Mouse (Mus musculus): Measurements from ENCODE around the gene Schip1.

Gene Schip1

DNA sequence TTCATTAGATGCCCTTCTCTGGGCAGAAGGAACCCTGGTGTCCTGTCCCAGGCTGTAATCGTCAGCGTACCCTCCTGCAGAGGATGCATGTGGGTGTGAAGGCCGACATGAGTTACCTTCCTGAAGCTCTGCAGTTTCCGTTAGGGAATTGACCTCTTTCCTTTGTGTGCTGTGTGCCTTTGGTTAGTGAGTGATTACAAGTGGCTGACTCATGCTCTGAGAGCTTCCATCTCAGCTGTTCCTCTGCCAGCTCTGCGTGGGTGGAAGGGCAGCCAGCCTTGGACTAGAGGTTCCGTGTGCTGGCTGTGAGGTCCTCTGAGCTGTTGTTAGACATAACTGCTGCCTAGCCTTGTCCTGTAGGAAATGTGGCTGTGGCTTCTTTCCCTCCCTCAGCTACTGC, 444.0 kb downstream of the Schip1 start:
- no peak for DNase-seq (ENCODE audit: low spot score in 2 of 2)

DNA sequence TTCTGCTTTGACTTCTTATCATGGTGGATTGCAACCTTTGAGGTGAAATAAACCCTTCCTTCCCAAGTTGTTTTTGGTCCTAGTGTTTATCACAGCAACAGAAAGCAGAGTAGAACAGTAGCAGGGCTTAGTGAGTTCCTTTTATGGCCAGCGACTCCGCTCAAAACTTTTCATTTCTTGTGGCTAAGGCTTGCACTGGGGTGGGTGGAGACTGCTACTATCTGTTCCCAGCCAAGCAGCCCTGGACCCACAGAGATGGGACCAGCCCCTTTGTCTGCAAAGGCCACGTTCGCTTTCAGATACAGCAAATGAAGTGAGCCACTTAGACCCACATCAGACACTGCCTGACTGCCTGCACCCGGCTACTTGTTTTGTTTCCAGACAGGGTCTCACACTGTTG, 446.3 kb downstream of the Schip1 start:
- DNase-seq (ENCODE audit: low spot score in 2 of 2) = no peak

DNA sequence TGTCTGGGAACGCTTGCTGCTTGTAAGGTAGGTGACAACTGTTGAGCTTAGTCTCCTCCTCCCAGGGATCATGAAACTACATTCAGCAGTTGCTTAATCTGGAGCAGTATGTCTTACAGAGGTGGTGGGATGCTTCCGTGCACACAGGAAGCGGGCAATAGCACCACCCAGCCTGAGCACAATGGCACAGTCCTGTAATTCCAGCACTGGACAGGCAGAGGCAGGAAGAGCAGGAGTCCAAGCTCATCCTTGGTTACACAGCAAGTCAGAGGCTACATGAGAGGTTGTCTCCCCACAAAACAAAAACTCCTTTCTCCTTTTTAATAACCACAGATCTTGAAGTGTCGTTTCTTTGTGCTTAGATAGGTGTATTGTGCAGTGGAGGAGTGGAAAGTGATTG, 447.1 kb downstream of the Schip1 start:
- DNase-seq (ENCODE audit: low spot score in 2 of 2) = no peak

DNA sequence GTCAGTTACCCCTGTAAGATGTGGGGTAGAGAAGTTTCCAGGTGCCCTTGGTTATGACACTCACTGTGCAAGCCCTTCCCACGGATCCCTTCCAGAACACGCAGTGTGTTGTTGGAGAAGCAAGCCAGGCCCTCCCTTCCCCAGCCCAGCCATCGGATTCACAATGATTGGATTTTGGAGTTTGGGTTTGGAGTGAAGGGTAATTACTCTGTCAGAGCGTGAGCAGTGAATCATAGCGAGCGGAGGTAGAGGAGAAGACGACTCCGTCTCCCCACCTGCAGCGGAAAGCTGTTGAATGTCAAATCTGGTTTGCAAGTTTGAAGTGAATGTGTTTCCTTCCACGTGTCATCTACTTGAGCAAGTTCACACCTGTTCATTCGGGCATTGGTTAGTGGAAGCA, 447.7 kb downstream of the Schip1 start:
- no peak for DNase-seq (ENCODE audit: low spot score in 2 of 2)

DNA sequence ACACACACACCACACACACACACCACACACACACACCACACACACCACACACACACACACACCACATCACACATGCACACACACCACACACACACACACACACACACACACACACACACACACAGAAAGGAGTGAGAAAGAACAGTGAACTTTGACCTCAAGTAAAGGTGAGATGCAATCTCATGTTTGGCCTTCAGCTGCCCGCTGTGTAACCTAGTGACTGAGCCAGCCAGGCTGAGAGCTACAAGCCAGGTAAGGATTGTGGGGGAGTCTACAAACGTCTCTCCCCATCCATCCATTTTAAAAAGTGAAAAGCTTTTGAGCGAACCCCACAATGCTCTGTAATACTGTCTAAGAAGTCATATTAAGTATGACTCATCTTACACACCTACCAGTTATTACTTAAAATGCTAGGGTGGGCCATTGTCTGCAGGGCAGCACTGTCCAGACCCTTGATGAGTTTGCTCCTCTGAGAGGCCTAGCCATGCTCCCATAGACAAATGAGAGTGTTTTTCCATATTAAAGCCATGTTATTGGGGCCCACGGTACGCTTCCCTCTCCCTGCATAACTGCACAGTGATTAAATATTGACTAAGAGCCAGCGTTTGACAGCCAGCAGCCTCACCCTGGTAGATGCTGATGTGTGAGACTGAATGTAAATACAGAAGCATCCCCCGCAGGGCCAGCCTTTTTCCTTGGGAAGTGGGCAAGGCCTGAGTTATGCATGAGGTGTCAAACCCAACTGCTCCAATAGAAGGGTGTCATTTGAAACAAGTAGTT, 448.9 kb downstream of the Schip1 start:
- no peak for DNase-seq (ENCODE audit: low spot score in 2 of 2)

DNA sequence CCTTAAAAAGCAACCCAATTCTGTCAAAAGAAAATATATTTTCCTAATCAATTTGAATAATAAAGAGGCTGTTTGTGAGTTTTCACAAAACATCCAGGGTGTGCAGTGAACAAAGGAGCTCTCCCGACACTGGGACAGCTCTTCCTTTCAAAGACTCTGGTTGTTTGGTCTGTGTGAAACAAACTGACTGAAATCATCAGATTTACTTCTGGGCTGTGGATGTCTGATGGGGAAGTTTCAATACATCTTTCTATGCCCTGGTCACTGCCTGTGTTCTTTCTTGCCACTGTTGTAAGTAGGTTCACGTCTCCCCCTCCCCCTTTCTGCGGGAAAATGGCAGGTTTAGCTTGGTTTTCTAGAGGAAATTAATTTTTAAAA, 449.5 kb downstream of the Schip1 start:
- DNase-seq (ENCODE audit: low spot score in 2 of 2) = no peak

DNA sequence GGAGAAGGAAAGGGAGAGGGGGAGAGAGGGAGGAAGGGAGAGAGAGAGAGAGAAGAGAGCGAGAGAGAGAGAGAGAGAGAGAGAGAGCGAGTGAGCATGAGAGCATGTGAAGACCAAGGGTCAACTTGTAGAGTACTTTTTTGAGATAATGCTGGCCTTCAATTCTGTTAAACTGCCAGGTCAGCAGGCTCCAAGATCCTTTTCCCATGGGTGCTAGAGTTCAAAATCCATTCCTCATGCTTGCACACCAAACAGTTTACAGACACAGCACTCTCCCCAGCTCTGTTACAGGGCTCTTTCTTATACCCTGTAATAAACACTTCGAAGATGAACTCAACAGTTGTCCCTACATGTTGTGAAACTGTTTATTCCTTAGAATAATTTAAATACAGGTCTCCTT, 450.1 kb downstream of the Schip1 start:
- no peak for DNase-seq (ENCODE audit: low spot score in 2 of 2)

DNA sequence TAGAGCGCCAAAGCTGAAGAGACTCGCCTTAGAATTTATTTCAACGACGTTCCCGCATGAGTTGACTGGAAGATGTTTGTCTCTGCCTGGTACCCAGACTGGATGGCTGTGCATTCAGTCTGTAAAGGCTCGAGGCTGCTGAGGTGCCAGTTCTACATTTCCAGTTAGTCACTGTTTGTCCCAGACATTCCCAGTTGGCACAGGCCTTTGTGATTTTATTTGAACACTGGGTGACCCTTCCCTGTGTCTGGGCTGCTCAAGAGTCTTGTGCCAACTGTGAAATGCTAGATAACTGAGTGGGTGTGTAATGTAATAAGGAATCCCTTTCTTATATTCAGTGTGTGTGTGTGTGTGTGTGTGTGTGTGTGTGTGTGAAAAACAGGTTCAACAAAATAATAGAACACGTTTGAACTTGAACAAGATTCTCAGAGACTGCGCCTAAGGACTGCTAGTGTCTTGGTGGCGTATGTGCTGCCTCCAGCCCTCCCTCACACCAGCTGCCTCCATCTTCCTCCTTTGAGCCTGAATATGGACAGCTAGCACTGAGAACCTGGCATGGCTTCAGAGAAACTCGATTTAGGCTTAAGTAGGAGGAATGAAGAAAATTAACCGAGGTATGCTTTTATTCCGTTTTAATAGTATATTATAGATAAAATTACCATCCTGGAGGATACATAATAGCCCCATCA, 451.9 kb downstream of the Schip1 start:
- DNase-seq (ENCODE audit: low spot score in 2 of 2) = no peak

DNA sequence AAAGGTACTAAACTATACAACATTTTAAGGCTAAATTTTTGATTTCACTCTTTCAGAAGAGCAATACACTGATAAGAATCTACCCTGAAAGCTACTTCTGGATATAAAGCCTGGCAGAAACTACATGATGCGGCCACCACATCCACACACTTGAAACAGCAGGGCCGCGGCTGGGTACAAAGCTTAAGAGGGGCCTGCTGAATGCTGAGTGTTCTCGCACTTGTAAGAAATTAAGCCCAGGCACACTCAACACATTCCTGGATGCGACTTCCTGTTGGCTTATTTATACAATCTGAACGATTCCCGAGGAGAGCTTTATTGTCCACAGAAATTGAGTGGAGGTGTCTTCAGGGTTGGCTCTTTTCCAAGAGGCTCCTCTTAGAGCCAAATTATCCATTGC, 452.6 kb downstream of the Schip1 start:
- no peak for DNase-seq (ENCODE audit: low spot score in 2 of 2)

DNA sequence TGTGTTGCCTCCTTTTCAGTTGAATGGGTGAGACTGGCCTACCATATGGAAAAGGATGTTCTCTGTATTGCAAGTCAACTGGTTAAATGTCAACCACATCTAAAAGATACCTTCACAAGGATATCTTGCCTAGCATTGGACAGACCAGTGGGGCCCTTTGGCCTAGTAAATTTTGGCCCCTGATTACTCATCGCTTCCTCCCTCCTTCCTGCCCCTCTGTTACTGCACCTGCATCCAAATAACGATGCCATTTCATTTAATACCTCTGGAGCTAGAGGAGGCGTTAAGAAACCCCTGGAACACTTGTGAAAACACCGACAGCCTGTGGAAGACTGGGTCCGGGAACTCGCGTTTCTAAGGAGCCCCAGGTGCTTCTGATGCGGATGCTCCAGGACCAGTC, 453.4 kb downstream of the Schip1 start:
- DNase-seq (ENCODE audit: low spot score in 2 of 2) = no peak

DNA sequence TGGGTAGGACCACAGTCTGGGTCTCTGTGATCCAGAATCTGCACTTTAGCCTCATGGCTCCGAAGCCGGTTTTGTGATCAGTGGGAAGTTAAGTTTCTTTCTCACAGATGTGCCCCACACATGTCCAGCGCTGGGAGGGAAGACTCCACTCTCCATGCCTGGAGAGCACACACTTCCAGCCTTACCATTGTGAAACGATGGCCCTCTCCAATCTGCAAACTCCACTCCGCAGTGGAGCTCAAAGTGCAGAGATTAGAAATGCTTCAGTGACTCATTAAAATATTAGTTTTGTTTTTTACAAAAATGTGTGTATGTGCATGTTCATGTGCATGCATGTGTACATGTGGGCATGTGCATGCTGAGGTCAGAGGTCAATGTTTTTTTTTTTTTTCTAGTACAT, 454.0 kb downstream of the Schip1 start:
- no peak for DNase-seq (ENCODE audit: low spot score in 2 of 2)

DNA sequence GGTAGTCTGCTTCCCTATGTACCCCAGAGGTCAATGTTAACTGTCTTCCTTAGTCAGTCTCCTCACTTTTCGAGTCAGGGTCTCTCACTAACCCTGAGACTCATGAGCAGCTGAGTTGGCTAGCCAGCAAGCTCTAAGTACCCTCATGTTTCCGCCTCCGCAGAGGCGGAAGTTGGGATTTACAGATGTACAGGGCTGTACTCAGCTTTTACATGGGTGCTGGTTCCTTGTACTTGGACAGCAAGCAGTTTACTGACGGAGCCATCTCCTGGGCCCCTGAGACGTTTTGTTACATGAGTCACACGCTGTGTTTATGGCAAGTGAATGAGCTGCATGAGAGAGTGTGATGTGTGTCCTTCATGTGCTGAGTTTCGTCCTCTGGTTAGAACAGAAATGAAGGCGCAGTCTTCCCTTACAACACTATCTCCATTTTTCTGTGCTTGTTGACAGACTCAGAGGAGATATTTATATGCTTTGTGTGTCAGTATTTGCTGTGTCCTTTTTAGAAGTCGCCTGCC, 460.8 kb downstream of the Schip1 start:
- no peak for DNase-seq (ENCODE audit: low spot score in 2 of 2)

DNA sequence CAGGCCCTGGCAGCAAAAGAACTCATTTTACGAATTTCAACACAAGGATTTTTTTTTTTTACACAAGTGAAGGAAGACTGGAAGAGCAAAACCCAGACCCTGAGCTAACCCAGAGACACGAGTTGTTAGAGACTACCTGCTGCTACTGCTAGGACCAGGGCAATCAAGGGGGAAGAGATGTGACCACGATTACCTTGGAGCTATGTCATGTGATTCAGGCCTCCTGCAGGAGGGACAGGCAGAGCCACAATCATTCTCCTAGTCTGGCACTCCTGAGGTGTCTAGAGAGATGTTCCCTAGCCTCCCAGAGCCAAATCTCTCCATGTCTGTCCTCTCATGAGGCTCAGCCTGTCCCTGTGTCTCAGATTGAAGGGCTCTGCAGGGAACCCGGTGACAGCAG, 461.8 kb downstream of the Schip1 start:
- DNase-seq (ENCODE audit: low spot score in 2 of 2) = no peak

DNA sequence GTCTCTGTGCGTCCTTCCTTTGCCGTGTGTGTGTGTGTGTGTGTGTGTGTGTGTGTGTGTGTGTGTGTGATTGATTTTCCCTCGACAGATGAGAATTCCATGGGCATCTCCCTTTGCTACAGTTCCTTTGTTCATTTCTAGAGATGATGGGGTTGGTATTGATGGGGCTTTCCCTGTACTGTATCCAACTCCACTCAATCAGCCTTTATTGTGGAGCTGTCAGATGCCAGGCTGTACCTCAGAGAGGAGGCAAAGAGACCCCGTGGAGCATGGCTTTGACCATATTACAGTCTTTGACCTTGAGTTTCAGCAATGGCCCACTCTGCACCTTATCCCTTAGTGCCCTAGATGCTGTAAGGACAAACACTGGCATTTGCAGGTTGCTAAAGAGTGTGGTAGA, 462.6 kb downstream of the Schip1 start:
- no peak for DNase-seq (ENCODE audit: low spot score in 2 of 2)

DNA sequence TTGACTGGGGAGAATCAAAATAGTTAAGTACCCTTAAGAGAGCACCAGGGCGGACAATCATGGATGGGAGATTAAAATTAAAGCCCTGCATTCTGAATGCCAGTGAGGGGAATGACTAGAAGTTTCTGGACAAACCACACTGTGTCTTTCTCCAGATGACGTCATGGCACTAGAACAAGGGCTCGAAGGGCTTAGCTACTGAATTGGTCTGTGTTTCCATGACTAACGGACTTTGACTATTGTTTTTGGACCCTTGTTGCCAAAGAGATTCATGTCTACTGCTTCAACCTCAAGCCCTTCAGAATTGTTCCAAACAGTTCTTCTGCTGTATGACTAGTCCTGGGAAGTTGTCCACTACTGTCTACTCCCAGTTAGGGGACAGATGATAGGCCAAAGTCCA, 467.3 kb downstream of the Schip1 start:
- no peak for DNase-seq (ENCODE audit: low spot score in 2 of 2)

DNA sequence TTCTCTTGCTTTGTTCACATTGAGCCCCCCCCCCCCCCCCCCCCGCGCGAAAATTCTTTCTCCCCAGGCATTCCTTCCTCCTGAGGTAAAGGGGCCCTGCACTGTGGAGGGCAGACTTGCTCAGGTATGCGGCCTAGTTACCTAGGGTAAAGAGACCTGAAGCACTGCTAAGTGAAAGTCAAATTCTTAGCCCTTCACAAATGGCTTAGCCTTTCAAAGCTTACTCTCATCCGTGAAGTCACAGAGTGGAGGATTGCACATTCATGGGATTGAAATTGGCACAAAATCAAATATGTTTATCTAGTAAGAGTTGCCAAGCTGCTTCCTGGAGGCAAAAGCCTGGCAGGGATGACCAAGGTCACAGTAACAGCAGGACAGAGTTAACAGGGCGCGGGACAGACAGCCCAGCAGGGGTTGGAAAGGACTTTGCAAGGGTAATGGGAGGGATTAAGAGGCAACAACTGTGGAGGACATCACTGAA, 470.0 kb downstream of the Schip1 start:
- no peak for DNase-seq (ENCODE audit: low spot score in 2 of 2)

DNA sequence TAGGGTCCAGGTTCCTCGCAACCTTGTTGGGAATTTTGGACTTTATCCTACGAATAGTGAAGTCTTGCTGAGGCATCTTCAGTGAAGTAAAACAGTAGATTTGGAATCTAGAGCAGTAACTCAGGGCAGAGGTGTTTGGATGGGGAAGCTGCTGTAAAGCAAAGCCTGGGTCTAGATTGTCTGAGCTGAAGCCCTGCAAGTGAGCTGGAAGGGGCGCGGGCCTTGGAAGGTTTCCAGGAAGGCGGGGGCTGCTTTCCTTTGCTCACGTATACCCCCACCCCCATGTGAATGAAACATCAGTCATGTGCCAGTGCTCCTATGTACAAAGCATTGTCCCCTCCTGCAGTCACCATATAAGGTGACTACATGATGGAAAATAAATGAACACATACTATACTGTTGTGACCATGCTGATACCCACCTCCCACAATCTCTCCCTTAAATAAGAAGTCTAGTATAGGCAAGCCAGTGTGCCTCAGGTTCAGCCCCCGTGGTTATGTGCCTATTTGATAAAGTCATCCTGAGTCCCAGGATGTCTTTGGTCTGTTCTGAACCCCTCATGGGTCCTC, 470.6 kb downstream of the Schip1 start:
- no peak for DNase-seq (ENCODE audit: low spot score in 2 of 2)

DNA sequence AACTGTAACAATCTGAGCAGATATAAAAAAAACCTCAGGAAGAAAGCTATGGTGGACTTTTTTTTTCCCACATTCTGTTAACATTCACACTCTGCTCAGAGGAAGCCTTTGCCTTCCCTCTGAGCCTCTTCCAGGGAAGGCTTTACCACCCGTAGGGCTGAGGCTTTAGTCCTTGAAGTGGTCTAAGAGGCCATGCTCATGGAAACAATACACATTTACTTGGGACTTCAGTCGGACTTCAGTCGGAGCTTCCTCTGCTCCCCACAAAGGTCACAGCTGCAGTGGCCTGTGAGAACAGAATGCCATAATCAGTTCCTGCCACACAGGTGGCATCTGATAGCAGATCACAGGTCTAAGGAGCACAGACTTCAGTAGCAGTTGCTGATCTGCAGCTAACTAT, 471.5 kb downstream of the Schip1 start:
- DNase-seq (ENCODE audit: low spot score in 2 of 2) = no peak

DNA sequence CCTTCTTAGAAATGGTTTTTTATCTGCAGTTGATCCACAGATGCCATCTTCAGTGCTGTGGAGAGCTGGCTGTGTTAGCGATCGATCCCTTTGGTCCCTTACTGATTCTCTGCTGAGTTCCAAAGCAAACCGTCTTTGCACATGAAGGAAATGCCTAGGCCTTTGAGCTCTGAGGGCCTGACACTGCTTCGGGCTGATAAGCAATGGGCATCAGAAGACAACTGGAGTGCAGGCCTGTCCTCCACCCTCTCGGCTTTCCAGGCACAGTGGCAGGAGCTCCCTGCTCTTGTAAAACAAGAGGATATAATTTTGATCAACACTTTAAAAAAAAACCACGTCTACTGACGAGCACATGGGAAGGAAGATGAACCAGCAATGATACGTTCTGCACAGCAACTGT, 477.1 kb downstream of the Schip1 start:
- no peak for DNase-seq (ENCODE audit: low spot score in 2 of 2)

DNA sequence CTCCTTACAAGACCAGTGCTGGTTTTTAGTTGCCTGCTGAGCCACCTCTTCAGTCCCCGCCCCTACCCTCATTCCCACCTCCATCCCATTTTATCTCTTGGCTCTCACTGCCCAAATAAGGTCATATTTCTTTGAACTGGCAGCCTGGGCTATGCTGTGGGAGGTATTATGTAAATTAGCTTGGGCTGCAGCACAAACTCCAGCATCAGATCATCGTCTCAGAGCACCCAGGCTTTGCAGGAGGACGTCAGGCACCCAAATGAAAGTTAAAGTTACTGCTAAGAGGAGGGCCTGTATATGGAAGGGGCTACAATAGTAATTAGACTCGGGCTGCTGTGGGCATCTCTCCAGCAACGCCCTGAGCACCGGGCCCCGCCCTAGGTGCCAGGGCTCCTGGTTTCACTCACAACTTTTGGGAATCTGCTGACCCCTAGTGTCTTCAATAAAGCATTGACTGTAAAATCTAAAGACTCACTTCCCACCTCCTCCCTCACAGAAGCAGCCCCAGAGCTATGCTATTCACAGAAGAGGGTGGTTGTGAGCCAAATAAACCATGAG, 478.4 kb downstream of the Schip1 start:
- peak; percentile 32 to 54 for DNase-seq (ENCODE audit: low spot score in 2 of 2)

DNA sequence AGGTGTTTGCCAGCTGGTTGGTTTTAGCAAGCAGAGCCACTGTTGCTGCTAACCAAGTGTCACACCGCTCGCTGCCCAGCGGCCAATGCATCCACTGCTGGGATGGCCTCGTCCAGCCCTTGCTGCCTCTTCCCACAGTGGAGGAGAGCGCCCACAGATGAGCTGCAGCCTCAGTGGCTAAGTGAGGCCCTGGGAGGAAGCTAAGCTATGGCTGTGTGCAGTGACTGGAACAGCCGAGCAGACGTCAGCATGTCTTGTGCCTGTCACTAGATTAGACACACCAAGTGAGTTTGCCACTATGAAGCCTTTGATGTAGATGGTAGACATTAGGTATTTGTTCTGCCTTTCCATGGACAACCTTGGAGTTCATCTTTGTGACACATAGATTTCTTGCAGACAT, 480.2 kb downstream of the Schip1 start:
- DNase-seq (ENCODE audit: low spot score in 2 of 2) = no peak

DNA sequence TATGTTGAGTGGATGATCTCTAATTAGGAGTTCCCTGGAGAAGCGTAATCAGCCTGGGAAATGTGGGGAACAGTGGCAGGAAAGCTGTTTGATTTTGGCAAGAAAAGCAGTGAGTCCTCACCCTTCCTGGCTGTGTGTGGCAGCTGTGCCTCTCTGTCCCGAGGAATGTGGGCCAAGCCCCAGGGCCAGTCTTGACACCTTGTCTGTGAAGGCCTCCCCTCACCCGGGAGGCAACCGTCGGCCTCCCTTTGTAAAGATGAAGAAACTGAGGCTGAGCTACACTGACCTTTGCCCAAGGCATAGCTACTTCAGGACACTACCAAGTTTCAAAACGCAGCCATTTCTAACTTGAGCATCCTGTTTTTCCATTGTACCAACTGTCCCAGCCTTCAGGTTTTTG, 481.3 kb downstream of the Schip1 start:
- no peak for DNase-seq (ENCODE audit: low spot score in 2 of 2)

All from frontal cortex, postnatal 10 days (tissue).